Mouse (Mus musculus): ENCODE data around the gene Hdhd5.

The Hdhd5 gene

GRCm38 (mm10) chr6:120531020-120531965, at the start of gene Hdhd5:
Gene Hdhd5, minus strand, starts transcription at chr6:120531319.
- DNase-seq: peak; percentile 95

DNA sequence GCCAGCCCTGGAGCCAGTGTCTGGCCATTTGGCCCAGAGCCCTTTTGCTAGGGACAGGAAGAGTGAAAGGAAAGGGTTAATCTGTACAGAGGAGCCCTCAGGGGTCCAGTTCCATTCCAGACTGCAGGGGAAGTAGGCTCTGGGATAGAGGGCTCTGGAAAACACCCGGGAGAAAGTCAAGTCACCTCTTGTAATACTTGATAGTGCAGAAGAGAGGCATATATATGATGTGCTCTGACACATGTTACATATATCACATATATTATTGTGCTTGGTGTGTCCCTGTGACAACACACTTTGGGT, 49.5 kb upstream of the Hdhd5 start:
- DNase-seq: no peak

GRCm38 (mm10) chr6:120579831-120580712, 49.0 kb upstream of the Hdhd5 start:
- peak; percentile 49 for DNase-seq

DNA sequence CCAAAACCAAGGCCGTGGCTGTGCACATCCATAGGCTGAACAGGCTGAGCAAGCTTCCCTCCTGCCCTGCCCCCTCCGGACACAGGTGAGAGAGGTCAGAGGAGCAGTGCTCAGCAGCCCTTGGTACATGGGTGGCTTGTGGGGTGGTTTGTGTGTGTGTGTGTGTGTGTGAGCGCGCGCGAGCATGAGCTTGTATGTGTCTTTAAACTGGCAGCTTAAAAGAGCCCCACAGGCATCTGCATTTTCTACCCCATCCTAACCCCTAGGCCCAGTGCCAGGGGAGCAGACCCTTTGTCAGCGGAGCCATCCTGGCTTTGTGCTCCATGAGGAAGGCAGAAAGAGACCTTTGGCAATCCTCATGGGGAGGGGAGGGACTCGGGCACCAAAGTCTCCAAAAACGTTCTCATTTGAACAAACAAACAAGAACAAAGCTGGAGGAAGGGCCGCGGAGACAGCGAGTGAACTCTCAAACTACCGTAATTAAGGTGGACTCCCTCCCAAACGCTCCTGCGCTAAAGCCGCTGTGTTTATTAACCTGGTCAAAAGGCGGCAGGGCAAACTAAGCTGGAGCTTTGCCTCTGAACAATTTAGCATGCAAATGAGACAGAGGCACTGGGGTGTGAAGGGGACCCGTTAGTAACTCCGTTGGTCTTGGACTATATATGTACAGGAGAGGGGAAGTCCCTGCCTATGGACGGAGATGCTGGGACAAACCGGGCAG, 48.2 kb upstream of the Hdhd5 start:
- peak; percentile 38 for DNase-seq

GRCm38 (mm10) chr6:120578471-120578870, 47.4 kb upstream of the Hdhd5 start:
- DNase-seq: no peak

- no peak for DNase-seq
Observed at GRCm38 (mm10) chr6:120572372-120572771, 41.3 kb upstream of the Hdhd5 start.

DNA sequence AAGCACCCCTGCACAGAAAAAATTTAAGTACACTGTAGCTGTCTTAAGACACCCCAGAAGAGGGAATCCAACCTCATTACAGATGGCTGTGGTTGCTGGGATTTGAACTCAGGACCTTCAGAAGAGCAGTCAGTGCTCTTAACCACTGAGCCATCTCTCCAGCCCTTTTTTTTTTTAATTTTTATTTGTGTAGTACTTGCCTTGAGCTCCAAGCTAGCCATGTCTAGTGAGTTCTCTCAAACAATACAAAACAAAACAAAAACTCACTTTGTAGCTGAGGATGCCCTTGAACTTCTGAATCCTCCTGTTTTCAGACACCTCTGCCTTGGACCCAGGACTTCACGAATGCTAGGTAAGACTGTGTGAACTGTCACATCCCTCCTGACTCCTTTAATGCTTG, 37.1 kb upstream of the Hdhd5 start:
- no peak for DNase-seq

- DNase-seq: peak; percentile 72
Observed at GRCm38 (mm10) chr6:120566911-120567909, 36.1 kb upstream of the Hdhd5 start.

GRCm38 (mm10) chr6:120556641-120557040, 25.5 kb upstream of the Hdhd5 start:
- DNase-seq: no peak

- DNase-seq: no peak
Observed at GRCm38 (mm10) chr6:120555983-120556567, 25.0 kb upstream of the Hdhd5 start.

DNA sequence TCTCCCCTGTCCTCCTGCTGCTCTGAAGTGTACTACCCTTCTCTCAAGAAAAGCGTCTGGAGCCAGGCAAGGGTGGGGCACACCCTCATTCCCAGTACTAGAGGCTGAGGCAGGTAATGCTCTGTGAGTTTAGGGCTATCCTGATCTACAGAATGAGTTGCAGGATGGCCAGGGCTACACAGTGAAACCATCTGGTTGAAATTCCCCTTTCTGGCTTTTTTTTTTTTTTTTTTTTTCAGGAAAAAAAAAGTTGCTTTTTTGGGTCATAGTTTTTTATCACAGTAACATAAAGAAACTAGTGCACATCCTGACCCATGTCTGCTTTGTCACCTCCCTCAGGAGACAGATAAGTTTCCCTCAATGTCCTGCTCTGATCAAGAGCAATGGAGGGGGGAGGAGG, 24.0 kb upstream of the Hdhd5 start:
- no peak for DNase-seq

GRCm38 (mm10) chr6:120550173-120550572, 19.1 kb upstream of the Hdhd5 start:
- DNase-seq: no peak

- no peak for DNase-seq
Observed at GRCm38 (mm10) chr6:120548581-120548980, 17.5 kb upstream of the Hdhd5 start.

DNA sequence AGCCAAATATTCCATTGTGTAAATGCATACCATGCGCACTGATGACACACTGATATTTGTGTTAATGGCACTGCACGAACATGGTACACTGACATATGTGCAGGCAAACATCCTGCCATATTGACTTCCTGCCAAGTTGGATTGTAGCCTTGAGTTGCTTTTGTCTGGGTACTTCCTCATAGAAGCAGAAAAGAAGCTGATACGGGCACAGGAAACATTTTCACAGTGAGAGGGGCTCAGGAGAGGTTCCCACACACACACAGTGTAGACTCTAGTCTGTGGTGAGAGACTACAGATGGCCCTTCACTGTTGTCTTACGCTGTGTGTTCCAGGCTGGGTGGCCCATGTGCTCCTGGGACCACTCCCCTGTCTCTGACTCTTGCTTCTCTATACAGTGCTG, 15.9 kb upstream of the Hdhd5 start:
- DNase-seq: no peak

DNA sequence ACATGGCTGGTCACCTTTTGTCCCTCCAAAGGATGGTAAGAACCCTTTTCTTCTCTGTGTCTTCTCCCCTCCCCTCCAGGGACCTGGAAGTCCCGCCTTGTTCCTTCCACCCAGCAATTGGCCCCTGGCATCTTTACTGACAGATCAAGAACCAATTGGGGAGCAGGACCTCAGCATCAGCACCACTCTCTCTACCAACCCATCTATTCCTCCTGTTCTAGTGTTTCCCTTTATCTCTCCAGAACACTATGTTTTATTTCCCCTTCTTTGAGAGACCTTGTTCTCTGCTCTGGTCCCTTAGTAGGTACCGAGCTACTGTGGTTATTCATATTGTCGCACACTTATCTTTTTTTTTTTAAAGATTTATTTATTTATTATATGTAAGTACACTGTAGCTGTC, 15.2 kb upstream of the Hdhd5 start:
- DNase-seq: no peak

GRCm38 (mm10) chr6:120542061-120542460, 10.9 kb upstream of the Hdhd5 start:
- DNase-seq: no peak

DNA sequence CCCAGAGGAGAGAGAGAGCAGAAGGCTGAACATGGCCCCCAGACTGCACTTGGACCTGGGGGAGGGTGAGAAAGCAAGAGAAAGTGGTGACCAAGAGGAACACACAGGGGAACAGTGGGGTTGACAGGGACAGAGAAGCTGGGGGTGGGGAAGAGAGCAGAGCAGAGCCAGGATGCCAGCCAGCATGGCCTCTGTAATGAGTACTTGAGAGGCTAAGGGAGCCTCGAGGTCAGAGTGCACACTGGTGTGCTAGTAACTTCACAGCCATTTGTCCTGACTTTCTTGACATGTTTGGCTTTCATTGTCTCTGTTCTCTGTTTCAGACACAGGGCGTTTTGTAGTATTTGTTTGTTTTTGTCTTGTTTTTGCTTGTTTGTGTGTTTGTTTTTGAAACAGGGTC, 10.3 kb upstream of the Hdhd5 start:
- no peak for DNase-seq

DNA sequence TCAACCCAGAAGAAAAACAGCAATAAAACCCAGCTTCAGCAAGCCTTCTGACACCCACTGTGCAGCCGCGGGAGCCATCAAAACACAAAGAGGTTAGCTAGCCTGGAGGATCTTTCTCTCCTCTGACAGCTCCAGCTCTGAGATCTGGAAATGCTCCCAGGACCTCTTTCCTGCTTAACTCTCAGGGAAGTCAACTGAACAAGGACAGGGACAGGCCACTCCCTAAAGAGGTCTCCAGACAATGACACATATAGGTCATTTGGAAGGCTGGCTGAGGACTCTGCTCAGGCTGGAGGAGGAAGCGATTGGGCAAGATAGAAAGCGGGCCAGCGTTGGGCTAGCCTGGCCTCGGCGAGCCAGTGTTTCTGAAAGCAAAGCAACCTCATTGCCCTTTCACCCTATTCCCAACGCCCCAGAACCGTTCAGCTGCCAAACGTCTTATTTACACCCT, 8.7 kb upstream of the Hdhd5 start:
- DNase-seq: peak; percentile 50

DNA sequence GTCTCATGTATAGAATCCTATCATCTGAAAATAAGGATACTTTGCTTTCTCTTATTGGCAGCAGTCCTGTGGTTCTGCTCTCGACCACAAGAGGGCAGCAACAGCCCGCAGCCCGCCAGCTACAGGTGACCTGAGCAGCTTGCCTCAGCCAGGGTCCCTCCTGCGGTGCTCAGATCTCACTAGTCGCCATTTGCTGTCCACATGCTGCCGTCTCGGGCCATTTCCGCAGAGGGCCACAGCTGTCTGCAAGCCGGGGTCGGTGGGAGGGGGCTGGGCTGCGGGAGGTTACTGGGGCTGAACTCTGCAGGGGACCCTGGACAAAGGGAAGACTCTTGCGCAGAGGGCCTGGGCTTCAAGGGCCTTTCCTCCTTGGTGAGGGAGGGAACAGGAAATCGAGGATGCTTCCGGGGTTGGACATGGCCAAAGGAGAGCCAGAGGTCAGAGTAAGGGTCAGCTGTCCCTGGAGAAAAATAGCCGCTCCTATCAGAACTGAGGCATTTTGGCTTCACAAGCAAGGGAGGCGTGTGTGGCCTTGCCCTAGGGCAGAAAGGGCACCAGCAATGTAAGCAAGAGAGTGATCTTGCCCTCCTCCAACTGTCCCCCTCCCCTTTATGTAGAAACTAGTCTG, 8.1 kb upstream of the Hdhd5 start:
- DNase-seq: peak; percentile 79

DNA sequence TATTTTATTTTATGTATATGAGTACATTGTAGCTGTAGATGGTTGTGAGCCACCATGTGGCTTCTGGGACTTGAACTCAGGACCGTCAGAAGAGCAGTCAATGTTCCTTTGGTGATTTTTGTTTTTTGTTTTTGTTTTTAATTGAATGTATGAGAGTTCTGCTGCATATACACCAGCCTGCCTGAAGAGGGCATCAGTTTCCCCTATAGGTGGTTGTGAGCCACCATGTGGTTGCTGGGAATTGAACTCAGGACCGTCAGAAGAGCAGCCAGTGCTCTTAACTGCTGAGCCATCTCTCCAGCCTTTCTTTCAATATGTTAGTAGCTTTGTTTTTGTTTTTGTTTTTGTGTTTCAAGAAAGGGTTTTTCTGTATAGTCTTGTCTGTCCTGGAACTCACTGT, 5.2 kb upstream of the Hdhd5 start:
- DNase-seq: no peak

DNA sequence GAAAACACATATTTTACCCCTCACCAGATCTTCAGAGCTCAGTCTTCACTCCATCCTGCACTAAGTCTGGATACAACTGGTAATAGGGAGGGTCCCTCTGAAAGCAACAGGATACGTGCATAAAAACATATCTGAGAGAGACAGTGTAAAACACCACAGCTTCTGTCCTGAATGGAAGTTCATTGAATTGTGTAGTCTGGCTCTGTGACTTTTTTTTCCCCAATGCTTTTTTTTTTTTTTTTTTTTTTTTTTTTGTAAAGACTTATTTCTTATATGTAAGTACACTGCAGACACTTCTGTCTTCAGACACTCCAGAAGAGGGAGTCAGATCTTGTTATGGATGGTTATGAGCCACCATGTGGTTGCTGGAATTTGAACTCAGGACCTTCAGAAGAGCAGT, 1.5 kb upstream of the Hdhd5 start:
- DNase-seq: no peak

All from lung, postnatal 36 days (tissue).